Mouse (Mus musculus) heart, adult 2 months (tissue): ENCODE results near the gene Hmgb2.

Experiments
- CTCF ChIP-seq: fragments of 200-600 bp; IDR thresholded peaks from 2 replicates; pipeline ENCODE4 v1.8.1; 2022; ENCODE audit warnings: antibody characterized with exemption, mild to moderate bottlenecking, moderate library complexity
- POLR2A ChIP-seq: fragments of 200-500 bp; IDR thresholded peaks from 2 replicates; pipeline ENCODE4 v1.6.1; 2011; ENCODE audit warnings: mild to moderate bottlenecking, low read depth, low read length, control low read depth; ENCODE audit not compliant: insufficient read depth

- TF ChIP-seq CTCF = no peak
- no peak for TF ChIP-seq POLR2A
Measured at GRCm38 (mm10) chr8:57534495-57534894, 22.8 kb downstream of the Hmgb2 start.
